Mouse (Mus musculus) liver, postnatal 0 days (tissue): ENCODE results near the gene Mrm3. TPM values are rescaled to one million over a fixed set of nuclear protein-coding genes. Genes with fewer than 3 reads are reported as not detected.

Source experiments
- ATAC-seq: fragments of 200-750 bp; cut with Nextera tagmentation; 2 replicates; pipeline ENCODE4 v1.8.0; 2017; ENCODE audit warnings: mild to moderate bottlenecking, moderate library complexity
- DNase-seq: peaks from one replicate; pipeline ENCODE4 v3.0.0-alpha.2; 2016
- H3K27ac ChIP-seq: fragments of 300-500 bp; sonication (generic); 2 replicates; pipeline ENCODE4 v1.5.1; 2014; ENCODE audit warnings: antibody characterized with exemption, moderate library complexity, mild to moderate bottlenecking, low read depth
- H3K27me3 ChIP-seq: fragments of 300-500 bp; sonication (generic); 2 replicates; pipeline ENCODE4 v1.6.1; 2014; ENCODE audit warnings: low read length, control low read depth, mixed read lengths; ENCODE audit not compliant: insufficient read depth
- H3K36me3 ChIP-seq: fragments of 300-500 bp; sonication (generic); replicated peaks from 2 replicates; pipeline ENCODE4 v1.6.1; 2014; ENCODE audit warnings: mild to moderate bottlenecking, control low read depth, low read length, moderate library complexity, mixed read lengths; ENCODE audit not compliant: insufficient read depth
- H3K4me1 ChIP-seq: fragments of 300-500 bp; sonication (generic); 2 replicates; pipeline ENCODE4 v1.6.1; 2014; ENCODE audit warnings: antibody characterized with exemption, mild to moderate bottlenecking, control low read depth; ENCODE audit not compliant: insufficient read depth
- H3K4me2 ChIP-seq: fragments of 300-500 bp; sonication (generic); 2 replicates; pipeline ENCODE4 v1.6.1; 2014; ENCODE audit warnings: low read depth, mild to moderate bottlenecking, low read length, moderate library complexity, mixed read lengths
- H3K4me3 ChIP-seq: fragments of 300-500 bp; sonication (generic); 2 replicates; pipeline ENCODE4 v1.5.1; 2014; ENCODE audit warnings: low read depth, low read length
- H3K9ac ChIP-seq: fragments of 300-500 bp; sonication (generic); replicated peaks from 2 replicates; pipeline ENCODE4 v1.6.1; 2014; ENCODE audit warnings: mild to moderate bottlenecking, moderate library complexity
- H3K9me3 ChIP-seq: fragments of 300-500 bp; sonication (generic); 2 replicates; pipeline ENCODE4 v1.6.1; 2016; ENCODE audit warnings: mild to moderate bottlenecking, control low read depth, low read length, mixed read lengths
- CTCF ChIP-seq: sonication (generic); IDR thresholded peaks from 2 replicates; pipeline ENCODE4 v1.5.1; 2016; ENCODE audit warnings: antibody characterized with exemption, low read depth
- EP300 ChIP-seq: IDR thresholded peaks from 2 replicates; pipeline ENCODE4 v1.6.1; 2016; ENCODE audit warnings: antibody characterized with exemption, low read depth, mild to moderate bottlenecking
- WGBS: fragments of 180-500 bp; shearing (Covaris S2); extraction: QIAGEN DNeasy Blood & Tissue Kit; methylation state at CpG from one replicate; pipeline ENCODE4 v1.1.7; 2014; ENCODE audit not compliant: insufficient replicate concordance; 5-methylcytosine and 5-hydroxymethylcytosine counted together
- polyA plus RNA-seq: library from polyadenylated mRNA; unstranded; fragments of >200 nt; fragmentation: Nextera tagmentation; extraction: Ambion mirVana; gene quantifications from 2 replicates; pipeline ENCODE4 v1.2.1, GENCODE M21; 2015

Gene Mrm3
- polyA plus RNA-seq, 1 experiment from 2014 or later = 14.8 TPM

DNA sequence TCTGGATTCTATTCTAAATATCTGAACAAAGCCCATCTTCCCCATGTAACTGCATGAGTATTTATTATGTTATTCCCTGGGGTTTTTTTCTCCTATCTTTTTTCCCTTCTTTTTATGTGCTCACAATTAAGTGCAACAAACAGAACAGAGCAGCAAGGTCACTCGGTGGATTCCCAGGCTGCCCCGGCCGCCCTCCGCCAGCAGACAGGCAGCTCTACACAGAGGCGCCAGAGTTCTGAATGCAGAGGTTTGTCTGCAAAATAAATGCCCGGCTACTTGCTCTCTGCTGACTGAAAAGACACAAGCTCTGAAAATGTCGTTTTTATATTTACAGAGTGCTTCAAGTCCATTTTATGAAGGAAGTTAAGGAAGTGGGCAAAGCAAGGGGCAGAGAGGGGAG is 24.0 kb downstream of the Mrm3 start:
- Histone ChIP-seq H3K4me1 (no peaks in the 10 kb centered on the region), H3K4me3 (no peak overlapping the region), H3K27ac (peak overlapping the region; percentile 53), H3K9me3 (no peaks in the 10 kb centered on the region), H3K9ac (no peak overlapping the region), H3K4me2 (no peak overlapping the region), H3K36me3 (no peaks in the 10 kb centered on the region), H3K27me3 (no peaks in the 10 kb centered on the region)
- no peak for ATAC-seq
- WGBS = 70% methylated on average over 7 of the region's 7 CpGs
- no peak for TF ChIP-seq CTCF
- no peak for DNase-seq

DNA sequence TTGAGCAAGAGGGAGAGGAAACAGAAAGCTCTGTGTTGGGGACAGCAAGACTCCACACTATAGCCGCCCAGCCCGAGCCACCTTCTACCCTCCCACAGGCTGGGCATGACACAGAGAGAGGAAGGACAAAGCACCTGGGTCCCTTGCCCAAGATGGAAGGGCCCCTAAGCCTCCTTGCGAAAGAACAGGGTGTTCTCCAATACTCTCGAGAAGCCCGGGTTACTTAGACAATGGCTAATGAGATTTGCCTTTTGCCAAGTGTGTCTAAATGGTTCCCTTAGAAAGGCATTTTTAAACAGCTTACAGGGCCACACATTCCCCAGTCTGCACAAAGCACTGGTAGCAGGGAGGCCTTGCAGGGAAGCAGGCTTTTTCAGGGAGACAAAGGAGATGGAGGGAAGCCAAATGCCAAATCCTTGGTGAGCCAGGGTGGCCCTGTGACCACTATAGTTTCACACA is 24.5 kb downstream of the Mrm3 start:
- H3K27ac ChIP-seq = peak overlapping the region; percentile 69
- ATAC-seq (peak; percentile 23; the same call in 1 of the 2 replicates), DNase-seq (no peak)
- no peak overlapping the region for H3K9ac ChIP-seq
- H3K4me3 ChIP-seq = no peak overlapping the region
- no peaks in the 10 kb centered on the region for H3K36me3 ChIP-seq
- H3K9me3 ChIP-seq = no peaks in the 10 kb centered on the region
- no peaks in the 10 kb centered on the region for H3K27me3 ChIP-seq
- no peaks in the 10 kb centered on the region for H3K4me1 ChIP-seq
- WGBS = 50% methylated on average over 5 of the region's 5 CpGs
- no peak for TF ChIP-seq CTCF
- TF ChIP-seq EP300 = no peak
- H3K4me2 ChIP-seq = no peak overlapping the region

- no peak for TF ChIP-seq CTCF
- no peak for TF ChIP-seq EP300
- no peaks in the 10 kb centered on the region for H3K36me3 ChIP-seq
- ATAC-seq = no peak
- WGBS = 71% methylated on average over 6 of the region's 6 CpGs
- no peaks in the 10 kb centered on the region for H3K27me3 ChIP-seq
- H3K9me3 ChIP-seq = no peaks in the 10 kb centered on the region
- no peak for DNase-seq
- H3K4me2 ChIP-seq = no peak overlapping the region
- H3K4me3 ChIP-seq = no peak overlapping the region
- no peaks in the 10 kb centered on the region for H3K4me1 ChIP-seq
- peak overlapping the region; percentile 69 for H3K27ac ChIP-seq
- H3K9ac ChIP-seq = no peak overlapping the region
Measured at GRCm38 (mm10) chr11:76268521-76269065, 25.1 kb downstream of the Mrm3 start.

- 72% methylated on average over 4 of the region's 4 CpGs for WGBS
Measured at GRCm38 (mm10) chr11:76272440-76272839, 28.9 kb downstream of the Mrm3 start.

GRCm38 (mm10) chr11:76278960-76279852 is 35.7 kb downstream of the Mrm3 start:
- DNase-seq = no peak
- ATAC-seq = no peak
- Histone ChIP-seq H3K27ac (no peak overlapping the region), H3K4me3 (no peak overlapping the region), H3K9me3 (no peaks in the 10 kb centered on the region), H3K4me2 (no peak overlapping the region), H3K9ac (no peak overlapping the region), H3K4me1 (no peaks in the 10 kb centered on the region), H3K27me3 (no peaks in the 10 kb centered on the region), H3K36me3 (no peaks in the 10 kb centered on the region)
- 75% methylated on average over 14 of the region's 14 CpGs for WGBS
- TF ChIP-seq CTCF = no peak
- no peak for TF ChIP-seq EP300

More at GRCm38 (mm10) chr11:76272440-76272839, 28.9 kb downstream of the Mrm3 start:
- Histone ChIP-seq H3K27ac (no peak overlapping the region), H3K4me2 (no peak overlapping the region), H3K9ac (no peak overlapping the region), H3K4me1 (no peaks in the 10 kb centered on the region), H3K9me3 (no peaks in the 10 kb centered on the region), H3K36me3 (no peaks in the 10 kb centered on the region), H3K4me3 (no peak overlapping the region), H3K27me3 (no peaks in the 10 kb centered on the region)
- ATAC-seq (no peak), DNase-seq (no peak)
- TF ChIP-seq EP300 (no peak), CTCF (peak; percentile 35)

DNA sequence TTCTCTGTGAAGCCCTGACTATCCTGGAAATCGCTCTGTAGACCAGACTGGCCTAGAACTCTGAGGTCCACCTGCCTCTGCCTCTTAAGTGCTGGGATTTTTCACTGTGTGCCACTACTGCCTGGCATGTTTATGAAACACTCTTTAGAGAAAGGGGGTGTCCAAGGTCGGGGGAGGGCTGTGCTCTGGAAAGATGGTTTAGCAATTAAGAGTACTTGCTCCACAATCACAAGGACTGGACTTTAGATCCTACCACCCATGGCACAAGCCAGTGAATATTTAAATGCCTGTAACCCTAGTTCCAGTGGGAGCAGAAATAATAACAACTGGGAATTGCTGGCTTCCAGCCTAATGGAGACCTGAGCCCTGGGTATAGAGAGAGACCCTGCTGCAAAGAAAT is 36.5 kb downstream of the Mrm3 start:
- Histone ChIP-seq H3K4me2 (no peak overlapping the region), H3K4me1 (no peaks in the 10 kb centered on the region), H3K9ac (no peak overlapping the region), H3K9me3 (no peaks in the 10 kb centered on the region), H3K4me3 (no peak overlapping the region), H3K27ac (no peak overlapping the region), H3K36me3 (no peaks in the 10 kb centered on the region), H3K27me3 (no peaks in the 10 kb centered on the region)
- DNase-seq (no peak), ATAC-seq (no peak)
- TF ChIP-seq EP300 (no peak), CTCF (no peak)
- WGBS = 72% methylated on average over 2 of the region's 2 CpGs
